Mouse (Mus musculus) ovary, adult 2 months (tissue): ENCODE results near the gene Fcgr1. TPM values are rescaled to one million over a fixed set of nuclear protein-coding genes. Genes with fewer than 3 reads are reported as not detected.

Experiments used
- polyA plus RNA-seq: library from polyadenylated mRNA; depleted of rRNA; stranded (reverse); fragments of >200 nt; gene quantifications from 2 replicates; pipeline ENCODE4 v1.2.3, GENCODE M21; 2012; rRNA removed

The Fcgr1 gene
- polyA plus RNA-seq, result 3.9 and 5.4 TPM in 2 replicates

GRCm38 (mm10) chr3:96293787-96294186, at the start of gene Fcgr1:
Gene Fcgr1 (minus strand): TSS chr3:96293969.

GRCm38 (mm10) chr3:96269511-96270474, 24.0 kb downstream of the Fcgr1 start, which contains the start of gene Hist2h2bb:
Gene Hist2h2bb (plus strand): TSS chr3:96269752.

GRCm38 (mm10) chr3:96268051-96268775, 25.6 kb downstream of the Fcgr1 start, which contains the start of gene Hist2h3b:
Gene Hist2h3b (plus strand): TSS chr3:96268654.

GRCm38 (mm10) chr3:96262979-96263550, 30.7 kb downstream of the Fcgr1 start, which contains the start of gene Hist2h4:
Gene Hist2h4 (minus strand): TSS chr3:96263311.

GRCm38 (mm10) chr3:96246427-96246856, 47.3 kb downstream of the Fcgr1 start, which contains the start of gene Hist2h3c1:
Gene Hist2h3c1 (plus strand): TSS chr3:96246685.

GRCm38 (mm10) chr3:96245003-96245886, 48.5 kb downstream of the Fcgr1 start, which contains the start of gene Hist2h2aa1:
Gene Hist2h2aa1 (plus strand): TSS chr3:96245497.

GRCm38 (mm10) chr3:96239949-96240798, 53.6 kb downstream of the Fcgr1 start, which contains the start of gene Hist2h2aa2:
Gene Hist2h2aa2 (minus strand): TSS chr3:96240276.

GRCm38 (mm10) chr3:96238954-96239793, 54.6 kb downstream of the Fcgr1 start, which contains the start of gene Hist2h3c2:
Gene Hist2h3c2 (minus strand): TSS chr3:96239127.

Other genes starting within 250 kb of the Fcgr1 start
- 2.9 and 3.2 TPM in 2 replicates for gene Vps45, start 235.5 kb downstream of the Fcgr1 start, polyA plus RNA-seq
- 22.1 and 34.9 TPM in 2 replicates for gene Otud7b, start 189.4 kb downstream of the Fcgr1 start, polyA plus RNA-seq
- 14.5 and 15.9 TPM in 2 replicates for gene Mtmr11, start 132.0 kb downstream of the Fcgr1 start, polyA plus RNA-seq
- gene Sf3b4, start 121.6 kb downstream of the Fcgr1 start, polyA plus RNA-seq, result 122 and 154 TPM in 2 replicates
- 5.5 and 5.7 TPM in 2 replicates for gene Sv2a, start 112.8 kb downstream of the Fcgr1 start, polyA plus RNA-seq
- gene Bola1, start 74.3 kb downstream of the Fcgr1 start, polyA plus RNA-seq, result 105 and 109 TPM in 2 replicates
- 9.3 and 11.4 TPM in 2 replicates for gene Hist2h2ab, start 74.1 kb downstream of the Fcgr1 start, polyA plus RNA-seq
- gene Hist2h2ac, start 73.1 kb downstream of the Fcgr1 start, polyA plus RNA-seq, result 22.9 and 40.9 TPM in 2 replicates
- gene Hist2h2be, start 72.8 kb downstream of the Fcgr1 start, polyA plus RNA-seq, result 5.9 and 6.1 TPM in 2 replicates
- 107 and 146 TPM in 2 replicates for gene Hist2h3c2, start 54.8 kb downstream of the Fcgr1 start, polyA plus RNA-seq
- gene Hist2h2aa2, start 53.7 kb downstream of the Fcgr1 start, polyA plus RNA-seq, result 214 and 474 TPM in 2 replicates
- 589 and 615 TPM in 2 replicates for gene Hist2h2aa1, start 48.5 kb downstream of the Fcgr1 start, polyA plus RNA-seq
- not detected in 2 replicates for gene Hist2h3c1, start 47.3 kb downstream of the Fcgr1 start, polyA plus RNA-seq
- 5.9 and 6.5 TPM in 2 replicates for gene Hist2h4, start 30.7 kb downstream of the Fcgr1 start, polyA plus RNA-seq
- 118 and 152 TPM in 2 replicates for gene Hist2h3b, start 25.3 kb downstream of the Fcgr1 start, polyA plus RNA-seq
- gene Hist2h2bb, start 24.2 kb downstream of the Fcgr1 start, polyA plus RNA-seq, result 6.8 and 7.4 TPM in 2 replicates
- gene BC107364, start 158.3 kb upstream of the Fcgr1 start, polyA plus RNA-seq, result not detected in 2 replicates
- gene Hfe2, start 231.2 kb upstream of the Fcgr1 start, polyA plus RNA-seq, result 0.19 and 0.22 TPM in 2 replicates